Mouse (Mus musculus): ENCODE measurements around the gene Prr19. TPM values are rescaled to one million over a fixed set of nuclear protein-coding genes. Genes with fewer than 3 reads are reported as not detected.
A peak's percentile ranks its signal among the peaks of the same experiment; 100 is the strongest.
"Not testable (repeated sequence)": the region's sequence is repeated elsewhere in the genome, so short reads cannot be mapped to it uniquely, and the experiment has no call there.

Gene Prr19
- total RNA-seq, 2 experiments from 2014 or later, result not detected

GRCm38 (mm10) chr7:25316532-25317445, 15.6 kb downstream of the Prr19 start, which contains the start of gene Megf8:
Gene Megf8 (plus strand): TSS chr7:25317164.
- DNase-seq (ENCODE audit: low spot score in 2 of 2), result peak; percentile 95 to 99

- DNase-seq (ENCODE audit: low spot score in 2 of 2), result no peak
These were observed 16.3 kb downstream of the Prr19 start for GRCm38 (mm10) chr7:25317446-25317999.

GRCm38 (mm10) chr7:25322058-25322484, 20.9 kb downstream of the Prr19 start:
- DNase-seq (ENCODE audit: low spot score in 2 of 2), result no peak

- no peak for DNase-seq (ENCODE audit: low spot score in 2 of 2)
These were observed 22.0 kb downstream of the Prr19 start for GRCm38 (mm10) chr7:25323219-25323618.

- not testable (repeated sequence) for DNase-seq (ENCODE audit: low spot score in 2 of 2)
These were observed 24.2 kb downstream of the Prr19 start for GRCm38 (mm10) chr7:25325431-25325830.

GRCm38 (mm10) chr7:25326233-25326632, 25.0 kb downstream of the Prr19 start:
- DNase-seq (ENCODE audit: low spot score in 2 of 2), result no peak

GRCm38 (mm10) chr7:25333596-25334307, 32.5 kb downstream of the Prr19 start:
- peak; percentile 55 to 68 for DNase-seq (ENCODE audit: low spot score in 2 of 2)

- no peak for DNase-seq (ENCODE audit: low spot score in 2 of 2)
These were observed 33.3 kb downstream of the Prr19 start for GRCm38 (mm10) chr7:25334472-25334871.

GRCm38 (mm10) chr7:25339329-25339728, 38.1 kb downstream of the Prr19 start:
- DNase-seq (ENCODE audit: low spot score in 2 of 2), result no peak

GRCm38 (mm10) chr7:25341000-25341784, 40.0 kb downstream of the Prr19 start:
- peak; percentile 45 to 55 for DNase-seq (ENCODE audit: low spot score in 2 of 2)

GRCm38 (mm10) chr7:25348861-25349260, 47.6 kb downstream of the Prr19 start:
- no peak for DNase-seq (ENCODE audit: low spot score in 2 of 2)

Other genes with a start within 250 kb of the Prr19 start
- 100 to 1,000 TPM; 258 to 270 TPM for gene Grik5, start 229.1 kb upstream of the Prr19 start, total RNA-seq (2021)
- gene Zfp574, start 228.8 kb upstream of the Prr19 start, total RNA-seq (2021), result 10 to 100 TPM; 25.0 to 26.1 TPM
- gene Pou2f2, start 121.7 kb upstream of the Prr19 start, total RNA-seq (2021), result 10 to 100 TPM; 10.1 to 11.4 TPM
- gene Dedd2, start 80.8 kb upstream of the Prr19 start, total RNA-seq (2021), result 10 to 100 TPM; 24.9 to 25.6 TPM
- gene Zfp526, start 80.0 kb upstream of the Prr19 start, total RNA-seq (2021), result 10 to 100 TPM in 1 of 2 experiments, 1 to 10 TPM in 1; 9.0 to 10.2 TPM
- gene Gsk3a, start 63.6 kb upstream of the Prr19 start, total RNA-seq (2021), result 100 to 1,000 TPM; 184 to 190 TPM
- gene Erf, start 50.6 kb upstream of the Prr19 start, total RNA-seq (2021), result 10 to 100 TPM; 41.0 to 47.2 TPM
- gene Cic, start 33.7 kb upstream of the Prr19 start, total RNA-seq (2021), result 100 to 1,000 TPM; 209 to 228 TPM
- gene Pafah1b3, start 3.4 kb upstream of the Prr19 start, total RNA-seq (2021), result 10 to 100 TPM; 35.3 to 37.1 TPM
- gene Tmem145, start 4.7 kb downstream of the Prr19 start, total RNA-seq (2021), result 10 to 100 TPM; 43.2 to 46.9 TPM
- gene Megf8, start 15.8 kb downstream of the Prr19 start, total RNA-seq (2021), result 10 to 100 TPM; 86.7 to 87.9 TPM
- gene Cnfn, start 68.3 kb downstream of the Prr19 start, total RNA-seq (2021), result not detected
- gene Lipe, start 97.3 kb downstream of the Prr19 start, total RNA-seq (2021), result 1 to 10 TPM; 7.3 to 8.3 TPM
- gene Cxcl17, start 111.5 kb downstream of the Prr19 start, total RNA-seq (2021), result not detected
- gene Ceacam1, start 176.2 kb downstream of the Prr19 start, total RNA-seq (2021), result 1 to 10 TPM; 2.5 to 3.1 TPM
- gene Ceacam2, start 238.4 kb downstream of the Prr19 start, total RNA-seq (2021), result under 1 TPM; 0.14 to 0.23 TPM

All from layer of hippocampus, postnatal 14 days (tissue).